Mouse (Mus musculus) intestine, embryonic 16.5 days (tissue): ENCODE results near the gene Psph. TPM values are rescaled to one million over a fixed set of nuclear protein-coding genes. Genes with fewer than 3 reads are reported as not detected.

Experiments
- ATAC-seq: fragments of 200-750 bp; cut with Nextera tagmentation; 2 replicates; pipeline ENCODE4 v1.8.0; 2017; ENCODE audit warnings: moderate TSS enrichment, moderate library complexity
- H3K27ac ChIP-seq: fragments of 300-500 bp; sonication (generic); 2 replicates; pipeline ENCODE4 v1.5.1; 2014; ENCODE audit warnings: mild to moderate bottlenecking, low read length
- H3K27me3 ChIP-seq: fragments of 300-500 bp; sonication (generic); replicated peaks from 2 replicates; pipeline ENCODE4 v1.6.1; 2014; ENCODE audit warnings: low read length, control low read depth, mixed read lengths; ENCODE audit not compliant: control insufficient read depth, insufficient read depth
- H3K36me3 ChIP-seq: fragments of 300-500 bp; sonication (generic); 2 replicates; pipeline ENCODE4 v1.6.1; 2014; ENCODE audit warnings: low read length, control low read depth; ENCODE audit not compliant: control insufficient read depth, insufficient read depth
- H3K4me1 ChIP-seq: fragments of 300-500 bp; sonication (generic); 2 replicates; pipeline ENCODE4 v1.6.1; 2014; ENCODE audit warnings: low read length, control low read depth, mixed read lengths; ENCODE audit not compliant: control insufficient read depth, insufficient read depth
- H3K4me2 ChIP-seq: fragments of 300-500 bp; sonication (generic); 2 replicates; pipeline ENCODE4 v1.6.1; 2014; ENCODE audit warnings: low read depth, low read length, control low read depth
- H3K4me3 ChIP-seq: fragments of 300-500 bp; sonication (generic); 2 replicates; pipeline ENCODE4 v1.5.1; 2014; ENCODE audit warnings: mild to moderate bottlenecking, low read length
- H3K9ac ChIP-seq: fragments of 300-500 bp; sonication (generic); 2 replicates; pipeline ENCODE4 v1.6.1; 2014; ENCODE audit warnings: low read depth, low read length
- H3K9me3 ChIP-seq: fragments of 300-500 bp; sonication (generic); 2 replicates; pipeline ENCODE4 v1.6.1; 2016; ENCODE audit warnings: low read length, control low read depth; ENCODE audit not compliant: control insufficient read depth
- WGBS: fragments of 180-500 bp; shearing (Covaris S2); extraction: QIAGEN DNeasy Blood & Tissue Kit; methylation state at CpG from one replicate; pipeline ENCODE4 v1.1.7; 2014; 5-methylcytosine and 5-hydroxymethylcytosine counted together
- polyA plus RNA-seq: library from polyadenylated mRNA; unstranded; fragments of >200 nt; fragmentation: Nextera tagmentation; extraction: Ambion mirVana; gene quantifications from 2 replicates; pipeline ENCODE4 v1.2.1, GENCODE M21; 2015

Gene Psph
- polyA plus RNA-seq, 1 experiment from 2014 or later: 57.1 TPM

DNA sequence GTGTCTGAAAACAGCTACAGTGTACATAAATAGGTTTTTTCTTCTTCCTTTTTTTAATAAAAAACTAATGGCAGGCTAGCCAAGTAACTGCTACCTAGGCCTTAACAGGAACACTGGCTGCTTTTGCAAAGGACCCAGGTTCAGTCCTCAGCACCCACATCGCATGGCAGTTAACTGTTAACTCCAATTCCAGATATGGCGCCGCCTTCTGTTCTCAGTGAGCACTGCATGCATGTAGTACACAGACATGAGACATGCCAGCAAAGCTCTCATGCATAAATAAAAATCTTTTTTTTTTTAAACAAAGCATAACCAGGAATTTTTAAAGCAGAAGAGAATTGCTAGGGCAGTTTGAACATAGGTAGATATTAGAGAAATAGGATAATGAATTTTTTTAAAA, 67.1 kb downstream of the Psph start:
- H3K9ac ChIP-seq: no peak overlapping the region
- WGBS: 84% methylated on average over 3 of the region's 3 CpGs
- no peaks in the 10 kb centered on the region for H3K27me3 ChIP-seq
- peaks cover 4% of the 10 kb centered on the region for H3K4me1 ChIP-seq
- ATAC-seq: no peak
- no peak overlapping the region for H3K4me3 ChIP-seq
- H3K9me3 ChIP-seq: no peaks in the 10 kb centered on the region; the same call in 1 of the 2 replicates
- no peak overlapping the region for H3K27ac ChIP-seq
- H3K4me2 ChIP-seq: no peak overlapping the region
- H3K36me3 ChIP-seq: peaks cover 8% of the 10 kb centered on the region; the same call in 1 of the 2 replicates

DNA sequence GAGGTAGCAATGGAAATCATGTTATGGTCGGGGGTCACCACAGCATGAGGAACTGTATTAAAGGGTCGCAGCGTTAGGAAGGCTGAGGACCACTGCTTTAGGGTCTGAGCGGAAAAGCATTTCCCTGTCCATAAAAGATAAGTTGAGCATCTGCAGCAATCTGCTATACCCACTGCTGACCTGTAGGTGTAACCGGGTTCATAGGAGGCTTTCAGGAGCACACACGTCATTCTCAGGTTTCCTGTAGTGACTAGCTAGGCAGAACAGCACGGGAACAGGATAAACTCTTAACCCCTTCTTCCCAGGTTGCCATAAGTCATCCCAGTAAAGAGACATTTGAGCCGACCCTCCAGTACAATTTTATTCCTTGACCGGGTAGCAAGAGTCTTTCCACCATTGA, 70.2 kb downstream of the Psph start:
- Histone ChIP-seq H3K9ac (no peak overlapping the region), H3K27me3 (no peaks in the 10 kb centered on the region), H3K27ac (no peak overlapping the region), H3K9me3 (no peaks in the 10 kb centered on the region; the same call in 1 of the 2 replicates), H3K4me1 (peaks cover 4% of the 10 kb centered on the region), H3K4me2 (no peak overlapping the region), H3K36me3 (peaks cover 8% of the 10 kb centered on the region; the same call in 1 of the 2 replicates), H3K4me3 (no peak overlapping the region)
- 81% methylated on average over 9 of the region's 9 CpGs for WGBS
- no peak for ATAC-seq

Other genes starting within 250 kb of the Psph start
- 3.6 and 4.8 TPM in 2 replicates for gene Mmp17, start 203.3 kb downstream of the Psph start, polyA plus RNA-seq
- 2.6 and 3.1 TPM in 2 replicates for gene Zfp11, start 117.3 kb downstream of the Psph start, polyA plus RNA-seq
- gene Sept14, start 78.9 kb downstream of the Psph start, polyA plus RNA-seq: not detected in 2 replicates
- 183 and 196 TPM in 2 replicates for gene Mrps17, start 72.0 kb downstream of the Psph start, polyA plus RNA-seq
- 73.9 and 80.4 TPM in 2 replicates for gene Nipsnap2, start 62.4 kb downstream of the Psph start, polyA plus RNA-seq
- 33.4 and 35.3 TPM in 2 replicates for gene Sumf2, start 59.5 kb upstream of the Psph start, polyA plus RNA-seq
- 1,153 and 1,157 TPM in 2 replicates for gene Chchd2, start 100.0 kb upstream of the Psph start, polyA plus RNA-seq
- 2.2 and 2.4 TPM in 2 replicates for gene Zbed5, start 108.3 kb upstream of the Psph start, polyA plus RNA-seq
- 0.11 TPM in 1 of 2 replicates, not detected in the other for gene Phkg1, start 111.1 kb upstream of the Psph start, polyA plus RNA-seq
- gene Nupr1l, start 121.1 kb upstream of the Psph start, polyA plus RNA-seq: 2.1 and 2.3 TPM in 2 replicates
- 22.1 and 28.8 TPM in 2 replicates for gene Vkorc1l1, start 154.5 kb upstream of the Psph start, polyA plus RNA-seq
- gene Gusb, start 215.6 kb upstream of the Psph start, polyA plus RNA-seq: 110 and 131 TPM in 2 replicates
- gene Asl, start 241.8 kb upstream of the Psph start, polyA plus RNA-seq: 74.1 and 89.4 TPM in 2 replicates
- 37.2 and 38.7 TPM in 2 replicates for gene Crcp, start 241.8 kb upstream of the Psph start, polyA plus RNA-seq